Mouse (Mus musculus): ENCODE results near the gene Tulp1.
"Not testable (repeated sequence)": the region's sequence is repeated elsewhere in the genome, so short reads cannot be mapped to it uniquely, and the experiment has no call there.

Gene Tulp1

GRCm38 (mm10) chr17:28365122-28365521 is at the start of gene Tulp1:
Gene Tulp1 (minus strand): TSS chr17:28365222.
- no peak for DNase-seq (ENCODE audit: low spot score in 2 of 2)

DNA sequence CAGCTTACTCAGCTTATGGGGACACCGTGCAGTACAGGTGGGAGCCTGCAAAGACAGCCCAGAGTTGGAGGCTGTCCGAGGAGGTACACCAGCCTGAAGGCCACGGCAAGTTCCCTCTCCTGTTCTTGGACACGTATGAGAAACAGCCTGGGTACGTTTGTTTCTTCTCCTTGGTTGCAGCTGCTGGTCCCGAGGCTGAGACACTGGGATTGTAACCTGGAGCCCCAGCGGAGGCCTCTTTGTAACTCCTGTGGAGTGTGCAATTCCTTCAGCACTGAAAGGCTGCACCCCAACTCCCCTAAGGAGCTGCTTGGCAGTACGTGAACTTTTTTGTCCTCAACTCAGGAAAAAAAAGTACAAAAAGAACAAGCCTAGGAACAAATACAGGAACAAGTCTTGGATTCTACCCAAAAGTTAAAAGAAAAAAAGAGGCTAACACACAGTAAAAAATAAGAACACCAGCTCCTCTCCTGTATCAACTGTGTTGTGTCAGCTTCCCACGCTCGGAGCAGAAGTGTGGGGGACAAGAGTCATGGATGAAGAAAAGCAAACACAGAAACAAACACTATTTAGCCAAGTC is 46.4 kb upstream of the Tulp1 start:
- DNase-seq (ENCODE audit: low spot score in 2 of 2): no peak

- no peak for DNase-seq (ENCODE audit: low spot score in 2 of 2)
Measured at GRCm38 (mm10) chr17:28410731-28411130, 45.7 kb upstream of the Tulp1 start.

GRCm38 (mm10) chr17:28408251-28408918 is 43.4 kb upstream of the Tulp1 start:
- no peak for DNase-seq (ENCODE audit: low spot score in 2 of 2)

- DNase-seq (ENCODE audit: low spot score in 2 of 2): peak; percentile 76 to 77
Measured at GRCm38 (mm10) chr17:28407418-28408250, 42.6 kb upstream of the Tulp1 start.

GRCm38 (mm10) chr17:28406471-28406870 is 41.4 kb upstream of the Tulp1 start:
- no peak for DNase-seq (ENCODE audit: low spot score in 2 of 2)

GRCm38 (mm10) chr17:28404745-28405144 is 39.7 kb upstream of the Tulp1 start:
- not testable (repeated sequence) for DNase-seq (ENCODE audit: low spot score in 2 of 2)

DNA sequence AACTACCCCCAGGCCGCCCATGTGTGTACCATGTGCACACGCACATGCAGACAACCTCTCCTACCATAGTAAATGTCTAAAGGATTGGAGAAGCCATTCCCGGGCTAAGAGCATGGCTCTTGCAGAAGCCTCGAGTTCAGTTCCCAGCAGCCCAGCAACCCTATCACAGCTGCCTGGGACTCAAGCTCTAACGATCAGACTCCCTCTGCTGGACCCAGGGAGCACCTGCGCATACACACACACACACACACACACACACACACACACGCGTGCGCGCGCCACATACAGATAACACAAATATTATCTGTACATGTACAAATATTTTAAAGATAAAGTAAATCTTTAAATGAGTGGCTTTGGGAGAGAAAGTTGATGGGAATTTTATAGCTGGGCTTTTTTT is 39.3 kb upstream of the Tulp1 start:
- DNase-seq (ENCODE audit: low spot score in 2 of 2): no peak

DNA sequence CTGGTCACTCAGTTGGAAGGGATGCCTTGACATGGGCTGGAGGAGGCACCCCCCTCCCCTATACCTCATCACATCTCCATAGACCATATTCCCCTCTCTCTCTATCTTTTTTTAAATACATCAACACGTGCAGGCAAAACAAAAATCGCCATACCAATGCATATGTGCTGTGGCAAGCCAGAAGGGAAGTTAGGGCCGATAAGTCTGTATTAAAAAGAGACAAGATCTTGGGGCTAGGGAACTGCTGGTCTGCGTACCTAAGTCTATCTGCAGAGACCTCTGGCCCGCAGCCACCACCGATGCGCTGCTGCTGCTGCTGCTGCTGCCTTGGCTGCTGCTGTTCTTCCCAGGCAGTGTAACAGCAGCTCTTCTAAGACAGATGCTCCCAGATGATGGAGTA is 30.0 kb upstream of the Tulp1 start:
- DNase-seq (ENCODE audit: low spot score in 2 of 2): no peak

GRCm38 (mm10) chr17:28394051-28394765 is 29.2 kb upstream of the Tulp1 start:
- no peak for DNase-seq (ENCODE audit: low spot score in 2 of 2)

DNA sequence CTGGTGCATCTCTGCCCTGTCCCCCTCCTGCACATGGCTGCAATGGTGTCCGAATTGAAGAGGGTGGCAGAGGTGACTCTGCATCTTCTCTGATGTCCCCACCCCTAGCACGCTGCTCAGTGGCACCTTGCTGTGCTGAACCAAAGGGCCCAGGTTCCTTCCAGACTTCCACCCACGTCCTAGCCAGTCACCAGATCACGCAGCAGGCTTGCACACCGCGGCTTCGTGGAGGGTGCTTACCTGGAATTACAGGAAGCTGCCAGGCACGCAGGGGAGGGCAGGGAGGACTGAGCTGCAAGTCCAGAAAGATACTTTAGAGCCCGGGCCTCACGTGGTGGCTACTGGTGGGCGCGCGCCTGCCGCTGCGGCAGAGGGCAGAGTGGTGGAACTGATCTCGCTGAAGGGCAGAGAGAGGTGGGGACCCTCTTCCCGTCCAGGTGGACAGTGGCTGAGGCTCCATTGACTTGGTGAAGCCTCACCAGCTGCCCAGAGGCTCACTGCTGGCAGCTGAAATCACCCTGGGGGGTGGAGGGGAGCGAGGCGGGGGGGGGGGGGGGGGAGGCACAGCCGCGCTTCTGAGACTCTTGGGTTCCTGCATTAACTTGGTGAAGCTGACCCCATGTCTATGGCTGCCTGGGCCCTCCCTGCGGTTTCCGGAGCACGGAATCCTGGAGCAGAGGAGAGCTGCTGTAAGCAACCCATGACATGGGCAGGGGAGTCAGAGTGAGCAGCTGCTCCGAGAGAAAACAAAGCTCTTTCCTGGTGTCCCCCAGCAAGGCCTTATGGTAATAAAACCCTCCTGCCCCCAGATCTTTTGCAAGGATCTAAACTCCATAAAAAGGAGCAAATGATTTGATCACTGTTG is 26.8 kb upstream of the Tulp1 start:
- no peak for DNase-seq (ENCODE audit: low spot score in 2 of 2)

- no peak for DNase-seq (ENCODE audit: low spot score in 2 of 2)
Measured at GRCm38 (mm10) chr17:28388534-28388933, 23.5 kb upstream of the Tulp1 start.

- DNase-seq (ENCODE audit: low spot score in 2 of 2): peak; percentile 44 to 74
Measured at GRCm38 (mm10) chr17:28386150-28386905, 21.3 kb upstream of the Tulp1 start.

- no peak for DNase-seq (ENCODE audit: low spot score in 2 of 2)
Measured at GRCm38 (mm10) chr17:28384298-28384697, 19.3 kb upstream of the Tulp1 start.

- no peak for DNase-seq (ENCODE audit: low spot score in 2 of 2)
Measured at GRCm38 (mm10) chr17:28380255-28380654, 15.2 kb upstream of the Tulp1 start.

DNA sequence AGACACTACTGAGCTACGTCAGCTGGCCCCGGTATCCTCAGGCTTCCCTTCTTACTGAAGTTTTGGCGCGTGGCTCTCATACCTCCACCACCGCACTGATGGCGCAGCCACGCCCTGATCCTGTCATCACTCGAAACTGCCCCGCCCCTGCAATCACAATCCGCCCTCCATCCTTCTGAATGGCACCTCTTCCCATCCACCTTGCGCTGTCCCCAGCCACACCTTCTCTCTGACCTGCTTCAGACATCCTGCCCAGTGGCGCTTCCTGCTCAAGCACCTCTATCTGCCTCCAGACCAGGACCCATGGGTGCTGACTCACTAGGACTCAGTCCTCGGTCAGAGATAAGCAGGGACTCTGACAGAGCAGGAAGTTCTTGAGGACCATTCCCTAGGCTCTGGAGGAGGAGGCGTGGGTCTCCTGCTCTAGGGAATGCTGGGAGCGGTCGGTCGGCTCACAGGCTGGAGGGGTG is 10.6 kb upstream of the Tulp1 start:
- DNase-seq (ENCODE audit: low spot score in 2 of 2): no peak

DNA sequence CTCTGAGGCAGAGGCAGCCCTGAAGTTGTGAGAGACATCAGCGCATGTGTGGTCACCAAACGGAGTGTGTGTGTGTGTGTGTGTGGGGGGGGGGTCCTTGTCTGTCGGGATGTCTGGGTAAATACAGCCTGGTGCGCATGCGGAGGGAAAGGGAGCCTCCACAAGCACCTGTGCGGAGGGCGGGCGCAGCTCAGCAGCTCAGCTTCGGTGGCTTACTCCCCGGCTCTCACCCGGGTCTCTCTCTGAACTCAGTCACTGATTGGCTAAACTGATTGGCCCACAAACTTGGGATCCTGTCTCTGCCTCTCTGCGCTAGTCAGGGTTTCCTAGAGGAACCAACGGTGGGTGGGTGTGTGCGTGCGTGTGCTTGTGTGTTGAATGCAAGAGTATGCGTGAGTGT is 9.5 kb upstream of the Tulp1 start:
- DNase-seq (ENCODE audit: low spot score in 2 of 2): no peak

GRCm38 (mm10) chr17:28373821-28374220 is 8.8 kb upstream of the Tulp1 start:
- peak in 1 of 2 experiments; percentile 29 for DNase-seq (ENCODE audit: low spot score in 2 of 2)

GRCm38 (mm10) chr17:28371941-28372340 is 6.9 kb upstream of the Tulp1 start:
- no peak for DNase-seq (ENCODE audit: low spot score in 2 of 2)

DNA sequence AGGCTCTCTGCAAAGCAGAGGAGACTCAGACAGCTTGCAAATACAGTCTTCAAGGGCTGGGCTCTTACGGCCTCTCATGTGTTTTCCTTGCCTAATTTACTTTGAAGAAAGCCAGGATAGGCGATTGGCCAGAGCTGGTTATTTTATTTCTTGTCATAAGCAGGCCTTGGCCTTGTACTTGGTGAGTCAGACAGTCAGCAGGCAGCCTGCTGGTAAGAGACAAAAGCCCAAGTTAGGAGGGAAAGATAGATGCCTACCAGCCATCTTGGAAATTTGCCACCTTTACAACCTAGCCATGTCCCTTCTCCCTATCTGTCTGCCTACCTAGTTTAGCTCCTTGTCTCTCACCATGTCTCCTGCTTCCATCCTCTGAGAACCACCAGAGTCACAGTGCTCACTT is 6.3 kb upstream of the Tulp1 start:
- no peak for DNase-seq (ENCODE audit: low spot score in 2 of 2)

All from frontal cortex, postnatal 10 days (tissue).